Mouse (Mus musculus) heart, postnatal 0 days (tissue): ENCODE measurements around the gene Eps8l1. TPM values are rescaled to one million over a fixed set of nuclear protein-coding genes. Genes with fewer than 3 reads are reported as not detected.

ENCODE experiments used
- ATAC-seq: fragments of 200-750 bp; cut with Nextera tagmentation; 2 replicates; pipeline ENCODE4 v1.8.0; 2017; ENCODE audit warnings: low read depth, moderate number of reproducible peaks, moderate library complexity; ENCODE audit not compliant: insufficient read depth
- DNase-seq: peaks from one replicate; pipeline ENCODE4 v3.0.0-alpha.2; 2016; ENCODE audit warnings: low spot score
- H3K27ac ChIP-seq: fragments of 300-500 bp; sonication (generic); 2 replicates; pipeline ENCODE4 v1.5.1; 2014; ENCODE audit warnings: low read depth, mild to moderate bottlenecking
- H3K27me3 ChIP-seq: fragments of 300-500 bp; sonication (generic); 2 replicates; pipeline ENCODE4 v1.6.1; 2014; ENCODE audit warnings: low read length, mixed read lengths; ENCODE audit not compliant: control insufficient read depth, insufficient read depth
- H3K36me3 ChIP-seq: fragments of 300-500 bp; sonication (generic); replicated peaks from 2 replicates; pipeline ENCODE4 v1.6.1; 2014; ENCODE audit warnings: low read length, mixed read lengths; ENCODE audit not compliant: control insufficient read depth, insufficient read depth
- H3K4me1 ChIP-seq: fragments of 300-500 bp; sonication (generic); 2 replicates; pipeline ENCODE4 v1.6.1; 2014; ENCODE audit warnings: antibody characterized with exemption; ENCODE audit not compliant: control insufficient read depth, insufficient read depth
- H3K4me2 ChIP-seq: fragments of 300-500 bp; sonication (generic); 2 replicates; pipeline ENCODE4 v1.6.1; 2014; ENCODE audit warnings: low read depth, mild to moderate bottlenecking, low read length, moderate library complexity
- H3K4me3 ChIP-seq: fragments of 300-500 bp; sonication (generic); 2 replicates; pipeline ENCODE4 v1.5.1; 2014; ENCODE audit warnings: low read depth, low read length
- H3K9ac ChIP-seq: fragments of 300-500 bp; sonication (generic); replicated peaks from 2 replicates; pipeline ENCODE4 v1.6.1; 2014; ENCODE audit warnings: low read depth, low read length, mixed read lengths
- H3K9me3 ChIP-seq: fragments of 300-500 bp; sonication (generic); replicated peaks from 2 replicates; pipeline ENCODE4 v1.6.1; 2016; ENCODE audit warnings: low read length; ENCODE audit not compliant: control insufficient read depth
- CTCF ChIP-seq: IDR thresholded peaks from 2 replicates; pipeline ENCODE4 v1.5.1; 2016; ENCODE audit warnings: antibody characterized with exemption, control low read depth, low read depth
- EP300 ChIP-seq: IDR thresholded peaks from 2 replicates; pipeline ENCODE4 v1.6.1; 2016; ENCODE audit warnings: antibody characterized with exemption, low read depth
- WGBS: fragments of 180-500 bp; shearing (Covaris S2); extraction: QIAGEN DNeasy Blood & Tissue Kit; methylation state at CpG from one replicate; pipeline ENCODE4 v1.1.7; 2014; 5-methylcytosine and 5-hydroxymethylcytosine counted together
- polyA plus RNA-seq: library from polyadenylated mRNA; unstranded; fragments of >200 nt; fragmentation: Nextera tagmentation; extraction: Ambion mirVana; gene quantifications from 2 replicates; pipeline ENCODE4 v1.2.1, GENCODE M21; 2015
- total RNA-seq: library from RNA; depleted of rRNA; stranded (reverse); fragments of >200 nt; gene quantifications from 2 replicates; pipeline ENCODE4 v1.2.3, GENCODE M21; 2014; ENCODE audit warnings: low replicate concordance

Eps8l1 gene
- total and polyA plus RNA-seq, 2 experiments from 2014 or later = 0.88 to 1.00 TPM

GRCm38 (mm10) chr7:4478021-4478795 lies 17.7 kb downstream of the Eps8l1 start:
- peak; percentile 94 for ATAC-seq

GRCm38 (mm10) chr7:4478796-4479291 lies 18.4 kb downstream of the Eps8l1 start:
- TF ChIP-seq CTCF (no peak), EP300 (no peak)
- peak overlapping the region; percentile 98 for H3K4me2 ChIP-seq
- H3K9ac ChIP-seq = peak overlapping the region; percentile 69
- peak overlapping the region; percentile 92 for H3K27ac ChIP-seq
- H3K9me3 ChIP-seq = no peaks in the 10 kb centered on the region
- 0 out of 2 replicates have a peak, but pooled peaks cover 4% of the 10 kb centered on the region for H3K27me3 ChIP-seq
- peaks cover 10% of the 10 kb centered on the region for H3K4me1 ChIP-seq
- H3K4me3 ChIP-seq = peak overlapping the region; percentile 61
- H3K36me3 ChIP-seq = peaks cover 32% of the 10 kb centered on the region
- ATAC-seq (peak; percentile 2; the same call in 1 of the 2 replicates), DNase-seq (no peak)
- WGBS = 3% methylated on average over 16 of the region's 16 CpGs

More at GRCm38 (mm10) chr7:4478021-4478795, 17.7 kb downstream of the Eps8l1 start:
- Histone ChIP-seq H3K36me3 (peaks cover 25% of the 10 kb centered on the region), H3K9me3 (no peaks in the 10 kb centered on the region), H3K4me2 (peak overlapping the region; percentile 98), H3K27me3 (0 out of 2 replicates have a peak, but pooled peaks cover 6% of the 10 kb centered on the region), H3K27ac (peak overlapping the region; percentile 92), H3K9ac (peak overlapping the region; percentile 69), H3K4me1 (peaks cover 10% of the 10 kb centered on the region), H3K4me3 (peak overlapping the region; percentile 61)
- 3% methylated on average over 39 of the region's 39 CpGs for WGBS
- TF ChIP-seq CTCF (0 out of 2 replicates have a peak, but pooled peaks have one; percentile 7), EP300 (0 out of 2 replicates have a peak, but pooled peaks have one; percentile 20)
- peak; percentile 95 for DNase-seq

GRCm38 (mm10) chr7:4479674-4480073 lies 19.2 kb downstream of the Eps8l1 start:
- Histone ChIP-seq H3K9ac (no peak overlapping the region), H3K9me3 (no peaks in the 10 kb centered on the region), H3K36me3 (peaks cover 40% of the 10 kb centered on the region), H3K4me2 (no peak overlapping the region), H3K4me3 (no peak overlapping the region), H3K4me1 (peaks cover 10% of the 10 kb centered on the region), H3K27me3 (no peaks in the 10 kb centered on the region), H3K27ac (no peak overlapping the region)
- no peak for DNase-seq
- TF ChIP-seq CTCF = peak; percentile 76
- no peak for TF ChIP-seq EP300
- WGBS = 27% methylated on average over 6 of the region's 6 CpGs
- ATAC-seq = no peak

- ATAC-seq (no peak), DNase-seq (no peak)
- no peaks in the 10 kb centered on the region for H3K9me3 ChIP-seq
- no peak overlapping the region for H3K4me3 ChIP-seq
- H3K4me1 ChIP-seq = peaks cover 10% of the 10 kb centered on the region
- H3K27ac ChIP-seq = no peak overlapping the region
- no peak overlapping the region for H3K9ac ChIP-seq
- no peak overlapping the region for H3K4me2 ChIP-seq
- peaks cover 64% of the 10 kb centered on the region for H3K36me3 ChIP-seq
- TF ChIP-seq CTCF (no peak), EP300 (no peak)
- 83% methylated on average over 12 of the region's 12 CpGs for WGBS
- H3K27me3 ChIP-seq = no peaks in the 10 kb centered on the region
Measured at GRCm38 (mm10) chr7:4482281-4482680, 21.8 kb downstream of the Eps8l1 start.

GRCm38 (mm10) chr7:4491308-4491707 lies 30.8 kb downstream of the Eps8l1 start:
- Histone ChIP-seq H3K9me3 (no peaks in the 10 kb centered on the region), H3K36me3 (peaks cover 69% of the 10 kb centered on the region), H3K4me2 (peak overlapping the region; percentile 12; the same call in 1 of the 2 replicates), H3K27me3 (no peaks in the 10 kb centered on the region), H3K4me3 (no peak overlapping the region), H3K9ac (no peak overlapping the region), H3K4me1 (peaks cover 17% of the 10 kb centered on the region), H3K27ac (peak overlapping the region; percentile 88)
- DNase-seq (no peak), ATAC-seq (peak; percentile 78)
- 68% methylated on average over 6 of the region's 6 CpGs for WGBS
- TF ChIP-seq EP300 (no peak), CTCF (no peak)
